Mouse (Mus musculus): ENCODE results near the gene Ywhab. TPM values are rescaled to one million over a fixed set of nuclear protein-coding genes. Genes with fewer than 3 reads are reported as not detected.

Gene Ywhab
- total RNA-seq, 4 experiments from 2014 or later: 66.1 to 76.5 (median 72.0) TPM

DNA sequence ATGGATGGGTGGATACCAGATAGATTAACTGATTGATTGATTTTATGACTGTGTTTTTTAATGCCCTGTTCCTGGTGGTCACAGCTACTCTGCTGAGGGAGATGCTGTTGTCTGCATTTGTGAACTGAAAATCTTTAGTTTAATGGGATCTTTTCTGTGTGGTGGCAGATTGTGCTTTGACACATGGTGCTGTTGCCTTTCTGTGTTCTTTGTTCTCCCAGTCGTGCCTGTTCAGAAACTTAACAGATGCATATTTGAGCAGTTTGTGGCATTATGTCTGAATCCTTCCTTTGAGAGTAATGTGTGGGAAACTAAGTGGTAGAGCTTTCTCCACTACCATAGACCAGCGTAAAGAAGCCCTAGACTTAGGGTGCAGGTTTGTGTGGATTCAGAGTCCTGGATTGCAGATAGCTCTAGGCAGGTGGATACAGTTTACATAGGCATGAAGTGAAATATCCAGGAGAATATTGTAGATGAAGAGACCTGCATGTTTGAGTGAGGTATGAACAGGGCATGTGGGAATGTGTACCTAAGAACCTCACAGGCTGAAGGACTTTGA, 13.3 kb downstream of the Ywhab start:
- DNase-seq (ENCODE audit: low spot score): no peak

DNA sequence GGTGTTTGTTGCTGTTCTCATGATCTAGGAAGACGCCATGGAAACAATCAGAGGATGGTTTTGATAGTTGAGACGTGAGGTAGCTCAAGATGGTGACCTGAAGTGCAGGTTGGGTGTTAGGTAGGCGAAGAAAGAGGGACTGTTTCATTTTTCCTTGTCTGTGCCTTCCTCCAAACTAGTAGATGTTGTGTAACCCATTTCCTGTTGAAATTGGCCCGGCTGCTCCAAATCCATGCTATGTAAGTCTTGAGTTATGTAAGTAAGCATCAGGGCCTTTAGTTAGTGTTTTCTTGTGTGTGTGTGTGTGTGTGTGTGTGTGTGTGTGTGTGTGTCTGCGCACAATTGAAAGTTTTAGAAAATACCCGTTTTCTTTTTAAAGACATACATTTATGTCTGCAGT, 14.5 kb downstream of the Ywhab start:
- DNase-seq (ENCODE audit: low spot score): no peak

DNA sequence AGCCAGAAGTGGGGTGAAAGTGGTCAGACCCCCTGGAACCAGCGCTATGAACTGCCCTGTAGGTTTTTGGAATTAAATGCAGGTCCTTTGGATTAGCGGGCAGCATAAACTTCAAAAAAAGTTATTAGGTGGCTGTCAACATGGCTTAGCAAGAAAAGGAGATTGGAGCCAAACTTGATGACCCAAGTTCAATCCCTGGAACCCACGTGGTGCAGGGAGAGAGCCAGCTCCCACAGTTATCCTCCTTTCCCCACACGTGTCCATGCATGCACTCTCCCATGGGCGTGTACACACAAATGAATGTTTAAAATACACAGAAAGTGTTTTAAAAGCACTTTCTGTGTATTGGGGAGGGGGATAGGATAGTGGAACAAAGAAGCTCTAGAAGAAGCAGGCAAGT, 15.7 kb downstream of the Ywhab start:
- DNase-seq (ENCODE audit: low spot score): no peak

DNA sequence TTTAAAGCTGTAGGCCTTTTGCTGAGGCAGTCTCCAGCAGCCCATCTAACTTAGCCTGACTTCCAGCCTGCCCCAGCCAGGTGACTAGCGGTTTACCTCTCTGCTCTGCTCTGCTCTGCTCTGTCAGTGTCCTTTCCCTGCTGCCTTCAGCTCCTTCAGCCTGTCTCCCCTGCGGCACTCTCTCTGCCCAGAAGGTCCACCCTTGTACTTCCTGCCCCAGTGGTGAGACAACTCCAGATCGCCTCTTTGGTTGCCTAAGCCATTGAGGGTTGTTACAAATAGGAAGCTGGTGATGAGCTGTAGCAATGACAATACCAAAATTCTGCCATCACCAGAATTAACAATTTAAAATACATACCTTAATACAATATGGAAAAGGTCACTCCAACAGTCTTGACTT, 16.2 kb downstream of the Ywhab start:
- no peak for DNase-seq (ENCODE audit: low spot score)

GRCm38 (mm10) chr2:164015304-164015703, 20.5 kb downstream of the Ywhab start:
- DNase-seq (ENCODE audit: low spot score): no peak

- no peak for DNase-seq (ENCODE audit: low spot score)
These were observed 24.1 kb downstream of the Ywhab start for GRCm38 (mm10) chr2:164018910-164019309.

DNA sequence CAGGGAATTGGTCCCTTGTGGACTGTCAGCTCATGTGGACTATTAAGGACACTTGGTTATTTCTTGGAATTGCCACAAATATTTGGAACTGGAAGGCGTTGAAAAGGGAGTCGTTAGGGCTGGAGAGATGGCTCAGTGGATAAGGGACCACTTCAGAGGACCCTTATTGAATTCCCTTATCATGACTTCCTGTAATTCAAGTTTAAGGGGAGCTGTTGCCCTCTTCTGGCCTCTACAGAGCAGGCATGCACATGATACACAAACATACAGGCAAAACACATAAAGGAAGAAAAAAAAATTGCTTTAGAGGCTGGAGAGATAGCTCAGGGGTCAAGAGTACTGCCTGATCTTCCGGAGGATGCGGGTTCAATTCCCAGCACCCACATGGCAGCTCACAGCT, 25.2 kb downstream of the Ywhab start:
- DNase-seq (ENCODE audit: low spot score): no peak

DNA sequence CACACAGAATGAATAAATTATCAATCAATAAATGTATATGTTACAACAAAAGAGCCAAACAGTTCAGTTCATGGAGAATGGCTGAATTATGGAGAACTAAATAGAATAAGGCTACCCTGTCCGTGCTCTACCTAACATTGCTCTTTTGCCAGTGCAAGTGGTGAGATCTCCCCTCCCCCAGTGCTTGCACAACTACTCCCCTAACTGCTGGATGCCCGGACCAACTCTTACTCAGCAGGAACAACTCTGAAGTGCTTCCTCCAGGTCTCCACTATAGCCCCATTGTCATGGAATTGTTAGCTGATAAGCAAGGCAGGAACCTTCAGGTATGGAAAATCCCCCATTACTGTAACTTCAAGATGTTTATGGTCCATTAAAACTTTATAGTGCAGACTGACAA, 27.3 kb downstream of the Ywhab start:
- DNase-seq (ENCODE audit: low spot score): no peak

DNA sequence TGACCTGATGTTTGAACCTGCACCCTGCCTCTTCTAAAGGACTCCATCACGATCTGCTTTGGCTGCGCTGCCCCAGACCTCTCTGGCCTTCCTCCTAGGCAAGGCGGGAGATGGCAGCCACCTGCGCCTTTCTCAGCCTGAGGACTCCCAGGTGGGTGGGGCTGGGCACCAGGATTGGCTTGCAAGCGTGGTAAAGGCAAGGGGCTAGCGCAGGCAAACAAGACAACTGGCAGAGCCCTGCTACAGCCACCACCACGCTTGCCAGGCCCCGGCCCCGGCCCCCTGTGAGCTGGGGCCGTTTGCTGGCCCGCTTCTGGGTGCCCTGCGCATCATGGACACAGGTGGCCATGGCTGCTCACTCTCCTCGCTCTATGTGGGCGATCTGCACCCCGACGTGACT, 30.4 kb downstream of the Ywhab start, which contains the start of gene Pabpc1l:
Gene Pabpc1l (plus strand): TSS at position 301 of the 400 bp plus-strand sequence.
- no peak for DNase-seq (ENCODE audit: low spot score)

DNA sequence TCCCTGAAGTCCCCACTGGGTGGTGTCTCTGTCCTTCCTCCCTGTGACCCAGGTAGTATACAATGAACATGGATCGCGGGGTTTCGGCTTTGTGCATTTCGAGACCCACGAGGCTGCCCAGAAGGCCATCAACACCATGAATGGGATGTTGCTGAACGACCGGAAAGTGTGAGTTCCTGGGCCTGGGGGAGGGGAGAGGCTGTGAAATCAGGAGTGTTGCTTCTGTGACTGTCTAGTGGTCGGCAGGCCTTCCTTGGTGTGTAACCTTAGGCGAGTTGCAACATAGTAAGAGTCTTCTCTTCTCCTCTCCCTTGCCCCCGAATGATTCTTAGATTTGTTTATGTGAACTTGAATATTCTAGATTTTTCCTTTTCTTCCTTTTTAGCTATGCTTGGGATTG, 36.4 kb downstream of the Ywhab start:
- DNase-seq (ENCODE audit: low spot score): no peak

DNA sequence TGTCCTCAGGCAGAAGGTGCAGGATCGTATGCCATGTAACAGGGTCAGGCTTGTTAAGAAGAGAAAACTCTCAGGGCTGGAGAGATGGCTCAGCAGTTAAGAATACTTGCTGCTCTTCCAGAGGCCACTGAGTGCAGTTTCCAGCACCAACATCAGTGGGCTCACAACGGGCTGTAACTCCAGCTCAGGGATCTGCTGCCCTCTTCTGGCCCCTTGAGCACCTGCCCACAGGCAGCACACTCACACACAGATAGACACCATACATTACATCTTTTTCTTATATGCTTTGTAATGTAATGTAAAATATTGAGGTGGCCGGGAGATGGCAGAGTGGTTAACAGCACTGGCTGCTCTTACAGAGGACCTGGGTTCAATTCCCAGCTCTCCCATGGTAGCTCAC, 38.2 kb downstream of the Ywhab start:
- no peak for DNase-seq (ENCODE audit: low spot score)

DNA sequence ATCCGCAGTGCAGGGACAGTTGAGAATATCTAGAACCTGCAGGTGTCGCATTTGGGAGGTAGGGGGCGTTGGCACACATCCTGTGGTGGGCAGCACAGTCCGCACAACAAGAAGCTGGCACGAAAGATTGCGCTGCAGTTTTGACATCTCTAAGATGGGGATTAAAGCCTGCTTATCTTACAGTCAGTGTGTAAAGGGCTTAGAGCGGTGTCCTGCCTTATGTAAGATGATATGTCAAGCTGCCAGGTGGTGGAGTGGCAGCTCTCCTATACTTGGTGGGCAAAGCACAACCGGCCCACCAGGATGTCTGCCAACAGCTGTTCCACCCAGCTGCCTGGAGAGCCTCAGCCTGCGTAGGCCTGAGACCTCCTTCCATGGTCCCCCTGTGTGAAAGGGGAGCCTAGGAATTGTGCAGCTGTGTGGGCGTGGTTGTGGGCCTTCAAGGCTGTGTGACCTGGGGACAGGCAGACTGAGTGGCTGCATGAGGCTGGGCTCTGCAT, 41.8 kb downstream of the Ywhab start:
- no peak for DNase-seq (ENCODE audit: low spot score)

- no peak for DNase-seq (ENCODE audit: low spot score)
These were observed 43.8 kb downstream of the Ywhab start for GRCm38 (mm10) chr2:164038407-164039028.

- DNase-seq (ENCODE audit: low spot score): no peak
These were observed 46.2 kb downstream of the Ywhab start for GRCm38 (mm10) chr2:164040949-164041348.

- DNase-seq (ENCODE audit: low spot score): no peak
These were observed 46.8 kb downstream of the Ywhab start for GRCm38 (mm10) chr2:164041523-164041922.

DNA sequence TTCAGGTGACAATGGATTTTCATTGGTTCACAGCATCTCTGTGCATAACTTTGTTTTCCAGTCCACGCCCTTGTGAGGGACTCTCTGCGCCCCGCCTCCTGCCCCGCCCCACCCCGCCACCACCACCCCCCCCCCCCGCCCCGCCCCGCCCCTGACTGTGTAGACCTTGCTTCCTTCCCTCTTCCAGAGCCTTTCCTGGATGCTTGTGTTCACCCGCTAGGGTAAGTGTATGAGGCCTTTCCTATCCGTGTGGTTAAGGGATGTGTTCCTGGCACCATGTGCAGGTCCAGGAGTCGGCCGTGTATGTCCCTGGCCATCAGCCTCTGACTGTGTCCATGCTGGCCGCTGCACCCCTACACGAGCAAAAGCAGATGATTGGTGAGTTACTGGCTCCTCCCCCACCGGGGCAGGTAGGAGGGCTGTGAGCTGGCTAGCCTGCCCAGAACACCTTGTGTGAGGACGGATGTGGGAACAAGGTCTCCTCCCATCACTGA, 52.5 kb downstream of the Ywhab start:
- DNase-seq (ENCODE audit: low spot score): no peak

DNA sequence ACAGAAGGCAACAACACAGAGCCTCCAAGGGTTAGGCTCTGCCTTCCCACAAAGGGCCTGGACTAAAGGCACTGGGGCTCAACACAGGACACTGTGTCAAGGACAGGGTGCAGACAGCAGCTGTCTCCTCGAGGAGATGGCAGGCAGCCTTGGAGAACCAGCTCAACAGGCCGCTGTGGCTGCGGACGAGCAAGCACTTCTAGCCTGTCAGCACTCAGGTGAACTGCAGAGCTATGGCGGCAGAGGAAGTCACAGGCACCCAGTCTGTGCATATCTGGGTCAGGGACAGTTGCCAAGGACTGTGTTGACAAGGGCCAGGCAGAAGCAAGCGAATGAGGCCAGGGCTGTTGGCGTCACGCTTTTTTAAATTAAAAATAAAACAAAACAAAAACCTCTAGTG, 59.0 kb downstream of the Ywhab start:
- peak; percentile 62 for DNase-seq (ENCODE audit: low spot score)

DNA sequence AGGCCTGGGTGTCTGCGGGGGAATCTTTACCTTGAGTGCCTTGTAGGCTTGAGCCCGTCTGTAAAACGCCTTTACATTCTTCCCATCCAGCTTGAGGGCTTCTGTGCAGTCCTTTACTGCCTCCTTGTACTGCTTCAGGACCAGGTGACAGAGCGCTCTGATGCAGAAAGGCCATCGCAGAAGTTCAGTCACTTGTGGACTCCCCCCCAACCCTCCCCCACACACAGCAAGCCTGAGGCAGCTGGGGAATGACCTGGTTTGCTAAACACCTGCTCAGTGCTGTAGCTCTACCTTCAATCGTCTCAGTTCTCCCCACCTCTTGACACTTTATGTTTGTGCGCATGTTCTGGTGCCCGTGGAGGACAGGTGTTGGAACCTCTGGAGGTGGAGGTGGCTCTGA, 59.9 kb downstream of the Ywhab start:
- no peak for DNase-seq (ENCODE audit: low spot score)

GRCm38 (mm10) chr2:164059634-164060235, 65.0 kb downstream of the Ywhab start:
- no peak for DNase-seq (ENCODE audit: low spot score)

Measured in heart, adult 8-10 months (tissue).